Mouse (Mus musculus): ENCODE measurements around the gene Papss2.

Papss2 gene

GRCm38 (mm10) chr19:32599006-32599405 lies 3.4 kb downstream of the Papss2 start:
- no peak for DNase-seq (ENCODE audit: low read depth, low spot score)

- DNase-seq (ENCODE audit: low read depth, low spot score) = no peak
These were observed 3.8 kb downstream of the Papss2 start for GRCm38 (mm10) chr19:32599436-32599835.

DNA sequence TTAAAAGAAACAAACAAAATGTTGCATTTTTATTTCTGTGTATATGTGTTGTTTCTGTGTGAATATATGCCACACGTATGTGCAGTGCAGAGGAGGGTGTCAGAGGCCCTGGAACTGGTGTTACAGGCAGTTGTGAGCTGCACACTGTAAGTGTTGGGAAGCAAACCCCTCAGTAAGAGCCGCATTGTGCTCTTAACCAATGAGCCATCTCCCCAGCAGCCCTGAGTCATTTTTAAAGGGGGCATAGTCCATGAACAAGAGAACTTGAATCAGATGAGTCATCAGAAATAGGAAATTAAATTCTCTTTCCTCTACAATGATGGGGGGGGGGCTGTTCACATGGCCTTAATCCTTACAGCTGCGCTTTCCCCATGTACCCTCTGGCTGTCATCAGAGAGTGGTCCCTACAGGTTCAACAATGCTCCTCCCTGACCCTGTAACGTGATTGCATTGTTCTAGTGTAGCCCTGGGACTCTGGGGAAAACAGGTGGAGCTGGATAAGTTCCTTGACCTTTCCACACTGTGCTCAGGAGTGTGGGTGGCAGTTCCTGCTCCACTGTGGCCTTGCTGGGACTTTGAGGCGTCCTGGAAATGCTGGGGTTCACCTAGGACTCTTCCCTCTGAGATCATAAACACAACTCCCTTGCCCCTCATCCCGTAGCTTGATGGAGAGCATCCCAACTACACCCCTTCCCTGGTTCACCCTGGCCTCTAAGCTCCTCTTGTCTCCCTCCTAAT lies 5.6 kb downstream of the Papss2 start:
- no peak for DNase-seq (ENCODE audit: low read depth, low spot score)

GRCm38 (mm10) chr19:32603466-32603865 lies 7.9 kb downstream of the Papss2 start:
- DNase-seq (ENCODE audit: low read depth, low spot score) = no peak

- no peak for DNase-seq (ENCODE audit: low read depth, low spot score)
These were observed 8.5 kb downstream of the Papss2 start for GRCm38 (mm10) chr19:32604127-32604526.

- DNase-seq (ENCODE audit: low read depth, low spot score) = no peak
These were observed 9.1 kb downstream of the Papss2 start for GRCm38 (mm10) chr19:32604563-32605252.

DNA sequence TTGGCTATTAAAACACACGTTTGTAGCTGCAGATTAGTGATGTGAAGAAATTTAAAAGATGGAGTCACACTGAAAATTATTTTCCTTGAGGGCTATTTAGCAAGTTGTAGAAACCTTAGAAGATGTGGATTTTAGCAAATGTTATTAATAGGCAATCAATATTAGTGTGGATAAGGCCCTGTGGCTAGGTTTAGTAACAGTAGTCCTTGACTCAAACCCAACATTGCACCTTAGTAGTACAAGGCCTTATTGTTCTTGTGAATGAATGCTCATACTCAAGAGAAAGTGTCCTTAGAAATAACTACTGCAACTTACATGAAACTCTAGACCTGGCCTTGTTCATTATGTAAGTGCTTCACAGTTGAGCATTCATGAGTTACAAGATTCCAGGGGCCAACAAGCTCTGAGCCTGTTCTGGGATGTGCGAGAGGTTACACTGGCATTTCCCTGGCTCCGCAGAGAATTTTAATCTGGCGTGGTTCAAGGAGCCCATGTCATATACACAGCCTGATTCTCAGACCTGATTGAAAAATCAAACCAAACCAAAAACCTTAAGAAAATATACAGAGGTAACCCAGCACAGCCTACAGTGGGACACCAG lies 10.7 kb downstream of the Papss2 start:
- no peak for DNase-seq (ENCODE audit: low read depth, low spot score)

GRCm38 (mm10) chr19:32607036-32607435 lies 11.4 kb downstream of the Papss2 start:
- DNase-seq (ENCODE audit: low read depth, low spot score) = no peak

GRCm38 (mm10) chr19:32611386-32612092 lies 15.9 kb downstream of the Papss2 start:
- no peak for DNase-seq (ENCODE audit: low read depth, low spot score)

- DNase-seq (ENCODE audit: low read depth, low spot score) = no peak
These were observed 18.6 kb downstream of the Papss2 start for GRCm38 (mm10) chr19:32614046-32614771.

DNA sequence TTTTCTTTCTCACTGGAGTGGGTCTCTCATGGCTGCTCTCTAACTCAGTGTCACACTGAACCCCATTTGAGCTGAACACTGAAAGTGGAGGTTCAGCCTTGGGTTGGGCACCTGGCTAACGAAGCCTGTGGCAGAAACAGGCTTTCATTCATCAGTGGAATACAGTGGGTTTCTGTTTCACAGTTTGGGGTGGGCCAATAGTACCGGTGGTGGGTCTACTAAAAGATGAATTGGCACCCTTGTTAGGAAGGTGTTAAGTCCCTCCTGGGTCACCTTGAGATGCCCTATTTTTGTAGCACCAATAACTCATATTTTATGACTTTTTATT lies 19.1 kb downstream of the Papss2 start:
- DNase-seq (ENCODE audit: low read depth, low spot score) = no peak

DNA sequence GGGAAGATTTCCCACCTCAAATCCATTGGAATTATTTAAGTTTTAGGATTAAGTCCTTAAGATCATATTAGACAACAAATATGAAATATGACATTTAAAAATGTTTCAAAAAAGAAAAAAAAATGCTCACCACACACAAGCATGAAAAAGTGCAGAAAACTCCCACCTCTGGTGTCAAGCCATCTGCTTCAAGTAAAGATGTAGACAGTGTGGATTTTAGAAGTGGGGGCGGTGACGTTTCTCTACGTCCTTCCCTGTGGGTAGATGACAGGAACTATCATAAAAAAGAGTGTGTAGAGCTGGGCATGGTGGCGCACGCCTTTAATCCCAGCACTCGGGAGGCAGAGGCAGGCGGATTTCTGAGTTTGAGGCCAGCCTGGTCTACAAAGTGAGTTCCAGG lies 21.1 kb downstream of the Papss2 start:
- DNase-seq (ENCODE audit: low read depth, low spot score) = no peak

GRCm38 (mm10) chr19:32619739-32620138 lies 24.1 kb downstream of the Papss2 start:
- DNase-seq (ENCODE audit: low read depth, low spot score) = no peak

DNA sequence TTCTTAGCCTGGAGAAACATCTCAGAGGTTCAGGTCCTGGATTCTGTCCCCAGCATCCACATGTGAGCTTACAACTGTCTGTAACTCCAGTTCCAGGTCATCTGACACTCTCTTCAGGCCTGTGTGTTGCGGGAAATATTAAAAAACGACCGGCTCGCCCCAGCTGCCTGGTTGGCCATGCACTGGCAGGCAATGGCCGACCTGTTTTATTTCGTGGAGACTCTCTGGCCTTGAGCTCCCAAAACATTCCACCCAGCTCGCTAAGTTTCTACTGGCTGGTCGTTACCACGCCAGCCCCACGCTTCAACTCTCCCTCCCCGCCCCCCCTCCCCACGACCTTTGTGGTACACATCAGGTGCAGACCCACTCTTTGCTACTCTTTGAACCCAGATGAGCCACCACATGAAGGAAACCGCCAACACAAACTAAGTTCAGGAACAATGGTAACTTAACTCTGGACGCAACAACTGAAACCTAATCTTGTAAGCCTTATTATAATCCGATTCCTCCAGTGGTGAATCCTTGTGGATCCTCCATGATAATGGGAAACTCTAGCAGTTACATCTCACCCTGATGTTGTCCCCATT lies 25.4 kb downstream of the Papss2 start:
- no peak for DNase-seq (ENCODE audit: low read depth, low spot score)

GRCm38 (mm10) chr19:32622142-32622541 lies 26.6 kb downstream of the Papss2 start:
- no peak for DNase-seq (ENCODE audit: low read depth, low spot score)

GRCm38 (mm10) chr19:32626768-32627331 lies 31.3 kb downstream of the Papss2 start:
- DNase-seq (ENCODE audit: low read depth, low spot score) = no peak

- no peak for DNase-seq (ENCODE audit: low read depth, low spot score)
These were observed 32.0 kb downstream of the Papss2 start for GRCm38 (mm10) chr19:32627631-32628030.

- no peak for DNase-seq (ENCODE audit: low read depth, low spot score)
These were observed 33.1 kb downstream of the Papss2 start for GRCm38 (mm10) chr19:32628572-32629132.

DNA sequence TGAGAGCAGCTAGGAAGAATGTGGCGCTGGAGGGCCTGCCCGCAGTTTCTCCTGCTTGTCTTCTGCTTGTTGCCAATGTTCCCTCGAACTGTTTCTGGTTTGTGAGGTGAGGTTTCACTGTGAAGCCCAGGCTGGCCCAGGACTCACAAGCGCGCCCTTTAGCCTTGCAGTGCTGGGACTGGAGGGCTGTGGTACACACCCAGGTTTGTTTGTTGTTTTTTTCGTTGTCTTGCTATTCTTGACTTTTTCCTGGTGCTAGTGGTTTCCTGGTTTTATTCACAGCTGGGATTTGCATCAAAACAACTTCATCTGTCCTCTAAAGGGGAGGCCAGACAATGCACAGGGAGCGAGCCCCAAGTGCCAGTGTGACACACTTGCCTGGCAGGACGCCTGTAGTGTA lies 39.3 kb downstream of the Papss2 start:
- DNase-seq (ENCODE audit: low read depth, low spot score) = no peak

Data from mesoderm, embryonic 11.5 days (tissue).